Mouse (Mus musculus): ENCODE data around the gene Lmna. TPM values are rescaled to one million over a fixed set of nuclear protein-coding genes. Genes with fewer than 3 reads are reported as not detected.
A peak's percentile ranks its signal among the peaks of the same experiment; 100 is the strongest.

Lmna gene
- polyA plus RNA-seq, 1 experiment from 2014 or later, result 22.8 TPM

DNA sequence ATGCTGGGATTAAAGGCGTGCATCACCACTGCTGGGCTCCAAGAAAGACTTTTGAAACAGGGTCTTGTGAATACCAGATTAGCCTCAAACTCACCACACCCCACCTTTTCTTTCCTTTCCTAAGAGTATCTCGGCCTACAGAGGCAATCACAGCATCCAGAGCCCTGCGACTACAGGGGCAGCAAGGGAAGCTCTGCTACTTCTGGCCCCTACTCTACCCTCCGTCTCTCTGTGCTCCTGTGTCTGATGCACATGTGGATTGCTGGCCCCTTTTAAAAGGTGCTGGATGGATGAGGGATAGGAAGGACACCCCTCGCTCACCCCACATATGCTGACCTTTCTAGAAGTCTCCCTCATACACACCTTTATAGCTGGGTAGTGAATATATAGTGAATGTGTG lies 29.1 kb downstream of the Lmna start:
- Histone ChIP-seq H3K27me3 (ENCODE audit: control insufficient read depth, insufficient read depth, low read length) (peaks cover 22% of the 10 kb centered on the region), H3K4me1 (replicated peaks; ENCODE audit: control insufficient read depth, insufficient read depth, low read length) (peaks cover 5% of the 10 kb centered on the region; the same call in 1 of the 2 replicates), H3K4me2 (replicated peaks; ENCODE audit: low read depth, low read length) (no peak overlapping the region), H3K27ac (ENCODE audit: low read depth, low read length) (no peak overlapping the region), H3K9ac (ENCODE audit: low read depth, low read length) (no peak overlapping the region), H3K9me3 (ENCODE audit: control insufficient read depth, low read length) (no peaks in the 10 kb centered on the region), H3K36me3 (ENCODE audit: control insufficient read depth, insufficient read depth, low read length) (no peaks in the 10 kb centered on the region), H3K4me3 (ENCODE audit: low read depth, low read length) (no peak overlapping the region)
- no peak for DNase-seq (ENCODE audit: low spot score)
- no peak for ATAC-seq (ENCODE audit: low FRiP score)
- 93% methylated on average over 5 of the region's 5 CpGs for WGBS

DNA sequence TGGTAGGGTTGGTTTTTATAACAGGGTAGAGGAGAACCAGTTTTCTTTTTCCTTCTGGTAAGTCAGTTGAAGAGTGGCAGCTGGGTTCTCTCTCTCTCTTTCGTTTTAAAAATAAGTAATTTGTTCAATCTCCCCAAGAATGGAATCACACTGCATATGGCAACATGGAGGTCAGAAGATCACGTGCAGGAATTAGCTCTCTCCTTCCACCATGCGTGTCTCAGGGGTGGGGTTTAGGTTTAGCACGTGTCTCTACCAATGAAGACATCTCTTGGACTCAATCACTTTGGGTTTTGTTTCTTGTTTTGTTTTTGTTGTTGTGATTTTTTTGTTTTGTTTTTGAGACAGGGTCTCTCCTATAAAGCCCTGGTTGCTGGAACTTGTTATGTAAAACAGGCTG lies 29.9 kb downstream of the Lmna start:
- WGBS, result 83% methylated on average over 4 of the region's 4 CpGs
- Histone ChIP-seq H3K4me1 (replicated peaks; ENCODE audit: control insufficient read depth, insufficient read depth, low read length) (peaks cover 5% of the 10 kb centered on the region; the same call in 1 of the 2 replicates), H3K36me3 (ENCODE audit: control insufficient read depth, insufficient read depth, low read length) (no peaks in the 10 kb centered on the region), H3K4me2 (replicated peaks; ENCODE audit: low read depth, low read length) (no peak overlapping the region), H3K4me3 (ENCODE audit: low read depth, low read length) (no peak overlapping the region), H3K9me3 (ENCODE audit: control insufficient read depth, low read length) (no peaks in the 10 kb centered on the region), H3K27ac (ENCODE audit: low read depth, low read length) (no peak overlapping the region), H3K9ac (ENCODE audit: low read depth, low read length) (no peak overlapping the region), H3K27me3 (ENCODE audit: control insufficient read depth, insufficient read depth, low read length) (peaks cover 18% of the 10 kb centered on the region)
- ATAC-seq (ENCODE audit: low FRiP score) (no peak), DNase-seq (ENCODE audit: low spot score) (no peak)

DNA sequence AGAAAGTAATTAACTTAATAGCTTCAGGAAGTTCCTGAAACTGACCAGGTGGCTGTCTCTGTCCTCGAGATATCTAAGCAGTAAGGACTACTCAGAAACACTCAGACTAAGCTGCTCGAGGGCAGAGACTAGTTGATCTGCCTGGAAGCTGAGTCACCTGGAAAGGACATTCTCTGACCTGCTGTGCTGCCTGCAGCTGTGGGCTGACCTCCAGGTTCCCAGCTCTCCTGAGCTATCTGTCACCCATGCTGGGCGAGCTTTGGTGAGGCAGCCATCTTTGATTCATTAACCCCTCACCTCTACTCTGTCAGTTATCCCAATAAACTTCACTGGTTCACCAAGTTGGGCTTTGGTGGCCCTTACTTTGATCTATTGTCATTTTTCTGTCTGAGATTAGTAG lies 30.6 kb downstream of the Lmna start:
- WGBS, result 65% methylated on average over 3 of the region's 3 CpGs
- H3K4me2 ChIP-seq (replicated peaks; ENCODE audit: low read depth, low read length), result no peak overlapping the region
- H3K4me1 ChIP-seq (replicated peaks; ENCODE audit: control insufficient read depth, insufficient read depth, low read length), result no peaks in the 10 kb centered on the region
- H3K9ac ChIP-seq (ENCODE audit: low read depth, low read length), result no peak overlapping the region
- DNase-seq (ENCODE audit: low spot score) (no peak), ATAC-seq (ENCODE audit: low FRiP score) (no peak)
- no peak overlapping the region for H3K4me3 ChIP-seq (ENCODE audit: low read depth, low read length)
- H3K36me3 ChIP-seq (ENCODE audit: control insufficient read depth, insufficient read depth, low read length), result no peaks in the 10 kb centered on the region
- H3K27me3 ChIP-seq (ENCODE audit: control insufficient read depth, insufficient read depth, low read length), result peaks cover 12% of the 10 kb centered on the region
- no peaks in the 10 kb centered on the region for H3K9me3 ChIP-seq (ENCODE audit: control insufficient read depth, low read length)
- H3K27ac ChIP-seq (ENCODE audit: low read depth, low read length), result no peak overlapping the region

DNA sequence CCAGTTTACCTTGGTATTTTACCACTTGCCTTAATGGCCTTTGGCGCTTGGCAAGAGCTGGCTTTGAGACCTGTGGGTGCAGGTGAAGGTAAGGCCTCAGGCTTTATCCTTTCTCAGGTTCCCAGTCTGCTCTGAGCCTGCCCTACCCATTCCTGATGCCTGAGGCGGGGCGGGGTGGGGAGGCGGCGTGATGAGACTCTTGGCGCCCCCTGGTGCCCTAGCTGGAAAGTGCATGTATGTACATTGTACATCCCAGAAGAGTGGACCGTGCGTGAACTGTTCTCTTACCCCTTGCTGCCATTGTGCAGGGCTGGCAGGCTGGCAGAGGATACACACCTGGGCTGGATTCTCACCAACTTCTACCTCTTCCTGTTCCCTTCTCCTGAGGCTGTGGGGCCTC lies 32.0 kb downstream of the Lmna start:
- no peak overlapping the region for H3K9ac ChIP-seq (ENCODE audit: low read depth, low read length)
- under 1% methylated on average over 8 of the region's 8 CpGs for WGBS
- no peaks in the 10 kb centered on the region for H3K9me3 ChIP-seq (ENCODE audit: control insufficient read depth, low read length)
- H3K27ac ChIP-seq (ENCODE audit: low read depth, low read length), result no peak overlapping the region
- no peak overlapping the region for H3K4me3 ChIP-seq (ENCODE audit: low read depth, low read length)
- DNase-seq (ENCODE audit: low spot score), result peak; percentile 93
- ATAC-seq (ENCODE audit: low FRiP score), result peak; percentile 65
- H3K27me3 ChIP-seq (ENCODE audit: control insufficient read depth, insufficient read depth, low read length), result peaks cover 2% of the 10 kb centered on the region; the same call in 1 of the 2 replicates
- no peaks in the 10 kb centered on the region for H3K36me3 ChIP-seq (ENCODE audit: control insufficient read depth, insufficient read depth, low read length)
- no peaks in the 10 kb centered on the region for H3K4me1 ChIP-seq (replicated peaks; ENCODE audit: control insufficient read depth, insufficient read depth, low read length)
- no peak overlapping the region for H3K4me2 ChIP-seq (replicated peaks; ENCODE audit: low read depth, low read length)

DNA sequence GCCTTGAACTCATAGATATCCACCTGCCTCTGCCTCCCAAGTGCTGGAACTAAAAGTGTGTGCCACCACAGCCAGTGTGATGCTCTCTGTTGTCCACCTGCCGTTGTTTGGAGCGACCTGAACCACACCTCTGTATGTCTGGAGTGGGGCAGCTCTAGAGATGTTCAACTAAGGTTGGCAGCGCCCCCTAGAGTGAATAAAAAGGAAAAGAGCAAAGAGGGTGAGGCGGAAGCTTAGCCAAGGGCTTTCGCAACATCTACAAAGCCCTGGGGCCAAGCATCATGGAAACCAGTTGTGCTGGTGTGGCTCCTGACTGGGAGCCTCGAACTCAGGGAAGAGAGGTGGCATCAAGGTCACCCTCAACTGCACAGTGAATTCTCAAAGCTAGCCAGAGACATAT lies 33.4 kb downstream of the Lmna start:
- no peaks in the 10 kb centered on the region for H3K27me3 ChIP-seq (ENCODE audit: control insufficient read depth, insufficient read depth, low read length)
- 63% methylated on average over 6 of the region's 6 CpGs for WGBS
- H3K27ac ChIP-seq (ENCODE audit: low read depth, low read length), result no peak overlapping the region
- H3K9ac ChIP-seq (ENCODE audit: low read depth, low read length), result no peak overlapping the region
- H3K4me3 ChIP-seq (ENCODE audit: low read depth, low read length), result no peak overlapping the region
- H3K4me1 ChIP-seq (replicated peaks; ENCODE audit: control insufficient read depth, insufficient read depth, low read length), result no peaks in the 10 kb centered on the region
- no peaks in the 10 kb centered on the region for H3K36me3 ChIP-seq (ENCODE audit: control insufficient read depth, insufficient read depth, low read length)
- no peak for DNase-seq (ENCODE audit: low spot score)
- H3K4me2 ChIP-seq (replicated peaks; ENCODE audit: low read depth, low read length), result no peak overlapping the region
- no peaks in the 10 kb centered on the region for H3K9me3 ChIP-seq (ENCODE audit: control insufficient read depth, low read length)
- no peak for ATAC-seq (ENCODE audit: low FRiP score)

DNA sequence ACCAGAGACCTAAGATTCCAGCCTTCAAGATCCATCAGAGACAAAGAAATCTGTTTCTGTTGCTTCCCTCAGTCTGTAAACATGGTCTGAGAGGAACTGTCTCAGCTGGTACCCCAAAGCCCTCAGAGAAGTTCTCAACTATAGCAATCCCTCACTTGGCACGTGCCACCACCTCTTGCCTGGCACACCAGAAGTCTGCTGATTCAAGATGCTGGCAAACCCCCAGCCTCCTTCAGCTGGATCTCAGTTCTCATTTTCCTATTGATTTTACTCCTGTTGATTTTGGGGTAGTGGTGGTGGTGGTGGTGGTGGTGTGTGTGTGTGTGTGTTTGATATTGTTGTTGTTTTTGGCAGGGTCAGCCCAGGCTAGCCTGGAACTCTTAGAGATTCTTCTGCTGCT lies 36.2 kb downstream of the Lmna start:
- WGBS, result 92% methylated on average over 1 of the region's 1 CpGs
- Histone ChIP-seq H3K9me3 (ENCODE audit: control insufficient read depth, low read length) (no peaks in the 10 kb centered on the region), H3K4me1 (replicated peaks; ENCODE audit: control insufficient read depth, insufficient read depth, low read length) (no peaks in the 10 kb centered on the region), H3K4me3 (ENCODE audit: low read depth, low read length) (no peak overlapping the region), H3K27me3 (ENCODE audit: control insufficient read depth, insufficient read depth, low read length) (no peaks in the 10 kb centered on the region), H3K27ac (ENCODE audit: low read depth, low read length) (no peak overlapping the region), H3K9ac (ENCODE audit: low read depth, low read length) (no peak overlapping the region), H3K36me3 (ENCODE audit: control insufficient read depth, insufficient read depth, low read length) (no peaks in the 10 kb centered on the region), H3K4me2 (replicated peaks; ENCODE audit: low read depth, low read length) (no peak overlapping the region)
- ATAC-seq (ENCODE audit: low FRiP score), result no peak
- no peak for DNase-seq (ENCODE audit: low spot score)

DNA sequence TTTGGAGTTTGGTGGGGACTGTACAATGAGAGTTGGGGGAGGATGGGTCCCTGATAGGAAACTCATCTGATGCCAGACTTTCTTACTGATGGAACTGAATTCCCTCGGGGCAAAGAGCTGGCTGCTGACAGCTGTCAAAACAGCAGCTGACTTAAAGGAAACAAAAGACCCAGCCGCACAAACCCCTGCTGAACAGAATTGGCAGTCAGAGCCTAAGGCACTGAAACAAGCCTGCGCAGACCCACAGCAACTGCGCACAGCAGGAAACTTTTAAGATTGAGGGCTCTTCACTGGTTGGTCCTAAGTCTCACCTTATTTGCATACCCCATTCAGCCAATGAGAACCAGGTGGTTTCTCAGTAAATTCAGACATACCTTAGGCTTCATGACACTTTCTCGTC lies 36.7 kb downstream of the Lmna start:
- Histone ChIP-seq H3K4me2 (replicated peaks; ENCODE audit: low read depth, low read length) (no peak overlapping the region), H3K4me1 (replicated peaks; ENCODE audit: control insufficient read depth, insufficient read depth, low read length) (no peaks in the 10 kb centered on the region), H3K36me3 (ENCODE audit: control insufficient read depth, insufficient read depth, low read length) (no peaks in the 10 kb centered on the region), H3K4me3 (ENCODE audit: low read depth, low read length) (no peak overlapping the region), H3K9ac (ENCODE audit: low read depth, low read length) (no peak overlapping the region), H3K27ac (ENCODE audit: low read depth, low read length) (no peak overlapping the region), H3K9me3 (ENCODE audit: control insufficient read depth, low read length) (no peaks in the 10 kb centered on the region), H3K27me3 (ENCODE audit: control insufficient read depth, insufficient read depth, low read length) (no peaks in the 10 kb centered on the region)
- DNase-seq (ENCODE audit: low spot score) (peak; percentile 52), ATAC-seq (ENCODE audit: low FRiP score) (no peak)
- WGBS, result 33% methylated on average over 5 of the region's 5 CpGs

DNA sequence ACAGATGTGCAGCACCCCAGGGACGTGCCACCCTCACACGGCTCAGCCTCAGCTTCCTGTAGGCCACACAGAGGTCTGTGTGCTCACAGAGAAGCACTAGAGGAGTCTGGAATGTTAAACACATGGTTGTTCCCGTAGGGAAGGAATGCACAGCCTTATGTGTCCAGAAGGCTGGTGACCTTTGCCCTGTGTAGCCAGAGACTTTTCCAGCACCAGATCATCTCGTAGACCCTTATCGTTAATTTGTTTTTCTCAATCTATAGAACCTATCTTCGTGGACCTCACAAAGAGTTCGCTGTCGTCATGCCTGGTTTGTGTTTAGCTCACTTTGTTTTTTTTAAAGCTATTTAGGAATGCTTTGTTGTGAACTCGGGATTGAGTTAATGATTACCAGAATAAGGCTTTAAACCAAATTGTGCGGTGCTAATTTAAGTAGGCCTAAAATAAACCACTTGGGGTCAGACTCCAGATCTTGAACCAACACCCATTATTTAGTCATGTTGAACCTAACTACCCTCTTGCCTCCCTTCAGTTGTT lies 38.7 kb downstream of the Lmna start:
- no peak for ATAC-seq (ENCODE audit: low FRiP score)

DNA sequence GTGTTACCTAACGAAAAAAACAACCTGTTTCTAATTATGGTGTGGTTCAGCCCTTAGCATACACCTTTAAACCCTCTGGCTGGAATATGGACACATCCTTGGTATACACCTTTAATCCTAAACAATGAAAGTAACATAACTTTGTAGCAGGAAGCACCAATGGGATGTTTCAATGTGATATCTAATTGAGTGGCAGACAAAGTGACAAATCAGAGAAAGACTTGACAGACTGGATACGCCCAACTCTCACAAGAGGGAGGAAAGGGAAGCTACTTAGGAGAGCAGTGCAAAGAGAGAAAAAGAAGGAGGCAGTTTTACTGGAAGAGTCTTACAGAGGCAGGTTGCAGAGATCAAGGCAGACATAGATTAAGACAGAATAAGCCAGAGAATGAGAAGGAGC lies 40.3 kb downstream of the Lmna start:
- no peaks in the 10 kb centered on the region for H3K36me3 ChIP-seq (ENCODE audit: control insufficient read depth, insufficient read depth, low read length)
- no peak overlapping the region for H3K4me3 ChIP-seq (ENCODE audit: low read depth, low read length)
- WGBS, result 81% methylated on average over 2 of the region's 2 CpGs
- no peak overlapping the region for H3K4me2 ChIP-seq (replicated peaks; ENCODE audit: low read depth, low read length)
- no peaks in the 10 kb centered on the region for H3K27me3 ChIP-seq (ENCODE audit: control insufficient read depth, insufficient read depth, low read length)
- no peak overlapping the region for H3K9ac ChIP-seq (ENCODE audit: low read depth, low read length)
- ATAC-seq (ENCODE audit: low FRiP score) (no peak), DNase-seq (ENCODE audit: low spot score) (no peak)
- H3K9me3 ChIP-seq (ENCODE audit: control insufficient read depth, low read length), result no peaks in the 10 kb centered on the region
- H3K27ac ChIP-seq (ENCODE audit: low read depth, low read length), result no peak overlapping the region
- no peaks in the 10 kb centered on the region for H3K4me1 ChIP-seq (replicated peaks; ENCODE audit: control insufficient read depth, insufficient read depth, low read length)

More for the DNA sequence above, 38.7 kb downstream of the Lmna start:
- Histone ChIP-seq H3K9ac (ENCODE audit: low read depth, low read length) (no peak overlapping the region), H3K27ac (ENCODE audit: low read depth, low read length) (no peak overlapping the region), H3K9me3 (ENCODE audit: control insufficient read depth, low read length) (no peaks in the 10 kb centered on the region), H3K36me3 (ENCODE audit: control insufficient read depth, insufficient read depth, low read length) (no peaks in the 10 kb centered on the region), H3K27me3 (ENCODE audit: control insufficient read depth, insufficient read depth, low read length) (no peaks in the 10 kb centered on the region), H3K4me1 (replicated peaks; ENCODE audit: control insufficient read depth, insufficient read depth, low read length) (no peaks in the 10 kb centered on the region), H3K4me2 (replicated peaks; ENCODE audit: low read depth, low read length) (no peak overlapping the region), H3K4me3 (ENCODE audit: low read depth, low read length) (no peak overlapping the region)
- DNase-seq (ENCODE audit: low spot score), result no peak
- 50% methylated on average over 10 of the region's 10 CpGs for WGBS

All from hindbrain, embryonic 11.5 days (tissue).